Mouse (Mus musculus) forebrain, embryonic 11.5 days (tissue): Measurements from ENCODE around the gene Senp8. TPM values are rescaled to one million over a fixed set of nuclear protein-coding genes. Genes with fewer than 3 reads are reported as not detected.

Source experiments
- ATAC-seq: fragments of 200-750 bp; cut with Nextera tagmentation; replicated peaks from 2 replicates; pipeline ENCODE4 v1.8.0; 2017; ENCODE audit warnings: moderate TSS enrichment; ENCODE audit not compliant: low FRiP score
- DNase-seq: peaks from one replicate; pipeline ENCODE4 v3.0.0-alpha.2; 2017; ENCODE audit warnings: low spot score
- H3K27ac ChIP-seq: fragments of 300-500 bp; sonication (generic); 2 replicates; pipeline ENCODE4 v1.5.1; 2014; ENCODE audit warnings: low read depth, low read length
- H3K27me3 ChIP-seq: fragments of 300-500 bp; sonication (generic); 2 replicates; pipeline ENCODE4 v1.6.1; 2014; ENCODE audit warnings: mild to moderate bottlenecking, low read length, mixed read lengths; ENCODE audit not compliant: control insufficient read depth, insufficient read depth
- H3K36me3 ChIP-seq: fragments of 300-500 bp; sonication (generic); 2 replicates; pipeline ENCODE4 v1.6.1; 2014; ENCODE audit warnings: mild to moderate bottlenecking, low read length, moderate library complexity, mixed read lengths; ENCODE audit not compliant: control insufficient read depth, insufficient read depth
- H3K4me1 ChIP-seq: fragments of 300-500 bp; sonication (generic); replicated peaks from 2 replicates; pipeline ENCODE4 v1.6.1; 2014; ENCODE audit warnings: low read length, mixed read lengths; ENCODE audit not compliant: control insufficient read depth, insufficient read depth
- H3K4me2 ChIP-seq: fragments of 300-500 bp; sonication (generic); 2 replicates; pipeline ENCODE4 v1.6.1; 2014; ENCODE audit warnings: low read depth, mild to moderate bottlenecking, low read length, moderate library complexity, mixed read lengths; ENCODE audit not compliant: severe bottlenecking
- H3K4me3 ChIP-seq: fragments of 300-500 bp; sonication (generic); 2 replicates; pipeline ENCODE4 v1.5.1; 2014; ENCODE audit warnings: low read depth, low read length
- H3K9ac ChIP-seq: fragments of 300-500 bp; sonication (generic); 2 replicates; pipeline ENCODE4 v1.6.1; 2014; ENCODE audit warnings: low read length
- H3K9me3 ChIP-seq: fragments of 300-500 bp; sonication (generic); 2 replicates; pipeline ENCODE4 v1.6.1; 2016; ENCODE audit warnings: low read length, mixed read lengths; ENCODE audit not compliant: control insufficient read depth
- WGBS: fragments of 180-500 bp; shearing (Covaris S2); extraction: QIAGEN DNeasy Blood & Tissue Kit; methylation state at CpG from one replicate; pipeline ENCODE4 v1.1.7; 2014; 5-methylcytosine and 5-hydroxymethylcytosine counted together
- polyA plus RNA-seq: library from polyadenylated mRNA; unstranded; fragments of >200 nt; fragmentation: Nextera tagmentation; extraction: Ambion mirVana; gene quantifications from 2 replicates; pipeline ENCODE4 v1.2.1, GENCODE M21; 2014

Gene Senp8
- polyA plus RNA-seq, 1 experiment from 2014 or later = 19.8 TPM

DNA sequence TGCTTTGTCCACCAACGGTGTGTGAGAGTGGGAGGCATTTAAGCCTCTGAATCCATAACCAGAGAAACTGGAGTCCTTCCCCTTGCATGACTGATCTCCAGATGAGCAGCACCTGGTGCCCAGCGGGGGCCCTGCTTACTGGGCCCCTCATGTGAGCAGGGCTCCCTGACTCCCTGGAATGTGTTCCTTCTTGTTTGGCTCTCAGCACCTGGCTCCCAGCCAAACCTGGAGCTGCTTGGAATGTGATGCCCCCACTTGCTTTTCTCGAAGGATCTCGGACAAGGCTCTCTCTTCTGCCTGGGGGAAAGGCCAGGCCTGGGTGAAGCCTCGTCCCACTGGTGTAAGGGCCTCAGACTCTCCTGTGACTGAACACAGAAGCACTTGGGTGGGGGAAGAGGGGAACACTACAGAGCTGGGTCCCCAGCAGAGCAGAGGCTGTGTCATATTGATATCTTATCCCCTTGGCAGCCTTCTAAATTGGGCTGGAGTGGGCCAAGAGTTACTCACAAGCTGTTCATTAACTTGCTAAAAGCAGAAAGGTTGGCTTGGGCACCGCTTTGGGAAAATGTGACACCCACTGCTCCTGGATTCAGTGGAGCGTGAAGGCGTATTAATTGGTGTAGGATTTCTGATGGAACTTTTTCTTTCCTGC is 26.6 kb downstream of the Senp8 start:
- no peak for ATAC-seq
- peaks cover 3% of the 10 kb centered on the region; the same call in 1 of the 2 replicates for H3K4me1 ChIP-seq
- no peak overlapping the region for H3K9ac ChIP-seq
- no peak overlapping the region for H3K4me2 ChIP-seq
- 73% methylated on average over 8 of the region's 8 CpGs for WGBS
- no peaks in the 10 kb centered on the region for H3K27me3 ChIP-seq
- H3K36me3 ChIP-seq = no peaks in the 10 kb centered on the region
- DNase-seq = no peak
- H3K4me3 ChIP-seq = no peak overlapping the region
- H3K27ac ChIP-seq = no peak overlapping the region
- H3K9me3 ChIP-seq = no peaks in the 10 kb centered on the region

- Histone ChIP-seq H3K4me3 (no peak overlapping the region), H3K9me3 (no peaks in the 10 kb centered on the region), H3K27me3 (no peaks in the 10 kb centered on the region), H3K4me2 (no peak overlapping the region), H3K4me1 (peaks cover 3% of the 10 kb centered on the region; the same call in 1 of the 2 replicates), H3K36me3 (no peaks in the 10 kb centered on the region), H3K9ac (peak overlapping the region; percentile 41; the same call in 1 of the 2 replicates), H3K27ac (no peak overlapping the region)
- peak; percentile 75 for DNase-seq
- whole genome bisulfite sequencing = 19% methylated on average over 10 of the region's 10 CpGs
- no peak for ATAC-seq
These were observed 27.3 kb downstream of the Senp8 start for GRCm38 (mm10) chr9:59723096-59723657.

DNA sequence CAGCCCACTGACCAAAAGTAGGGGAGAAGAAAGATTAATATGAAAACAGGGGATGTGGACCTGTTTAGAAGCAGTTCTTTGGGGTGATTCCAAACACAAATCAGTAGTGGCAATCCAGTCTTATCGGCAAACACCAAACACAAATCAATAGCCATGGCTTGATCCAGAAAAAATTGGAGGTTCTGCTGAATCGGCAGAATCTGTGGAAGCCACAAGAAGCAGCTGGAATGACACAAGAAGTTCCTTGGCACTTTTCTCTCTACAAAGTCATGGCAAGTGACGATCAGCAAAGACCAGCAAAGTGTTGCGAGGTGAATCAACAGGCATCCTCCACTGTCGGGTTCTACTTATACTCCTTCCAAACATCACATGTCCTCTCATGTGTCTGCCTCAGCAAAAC is 29.4 kb downstream of the Senp8 start:
- H3K9ac ChIP-seq = no peak overlapping the region
- WGBS = 89% methylated on average over 5 of the region's 5 CpGs

GRCm38 (mm10) chr9:59718237-59718636 is 32.3 kb downstream of the Senp8 start:
- Histone ChIP-seq H3K27me3 (no peaks in the 10 kb centered on the region), H3K9ac (no peak overlapping the region), H3K36me3 (no peaks in the 10 kb centered on the region), H3K9me3 (no peaks in the 10 kb centered on the region), H3K27ac (no peak overlapping the region), H3K4me3 (no peak overlapping the region), H3K4me2 (no peak overlapping the region), H3K4me1 (no peaks in the 10 kb centered on the region)
- WGBS = 93% methylated on average over 4 of the region's 4 CpGs
- DNase-seq (no peak), ATAC-seq (no peak)

More for the DNA sequence above, 29.4 kb downstream of the Senp8 start:
- ATAC-seq = no peak
- Histone ChIP-seq H3K36me3 (no peaks in the 10 kb centered on the region), H3K4me3 (no peak overlapping the region), H3K27me3 (no peaks in the 10 kb centered on the region), H3K4me1 (peaks cover 3% of the 10 kb centered on the region; the same call in 1 of the 2 replicates), H3K4me2 (no peak overlapping the region), H3K27ac (no peak overlapping the region), H3K9me3 (no peaks in the 10 kb centered on the region)
- DNase-seq = no peak

GRCm38 (mm10) chr9:59716275-59716898 is 34.1 kb downstream of the Senp8 start:
- ATAC-seq (no peak), DNase-seq (no peak)
- no peaks in the 10 kb centered on the region for H3K27me3 ChIP-seq
- H3K9me3 ChIP-seq = no peaks in the 10 kb centered on the region
- H3K9ac ChIP-seq = no peak overlapping the region
- H3K4me3 ChIP-seq = no peak overlapping the region
- no peaks in the 10 kb centered on the region for H3K36me3 ChIP-seq
- H3K27ac ChIP-seq = no peak overlapping the region
- WGBS = 77% methylated on average over 7 of the region's 7 CpGs
- no peak overlapping the region for H3K4me2 ChIP-seq
- H3K4me1 ChIP-seq = no peaks in the 10 kb centered on the region

- no peak overlapping the region for H3K9ac ChIP-seq
- no peak for DNase-seq
- no peak overlapping the region for H3K4me2 ChIP-seq
- WGBS = 85% methylated on average over 3 of the region's 3 CpGs
- H3K9me3 ChIP-seq = no peaks in the 10 kb centered on the region
- no peaks in the 10 kb centered on the region for H3K4me1 ChIP-seq
- no peaks in the 10 kb centered on the region for H3K27me3 ChIP-seq
- no peak overlapping the region for H3K4me3 ChIP-seq
- no peak overlapping the region for H3K27ac ChIP-seq
- no peaks in the 10 kb centered on the region for H3K36me3 ChIP-seq
- no peak for ATAC-seq
These were observed 41.3 kb downstream of the Senp8 start for GRCm38 (mm10) chr9:59709225-59709624.

DNA sequence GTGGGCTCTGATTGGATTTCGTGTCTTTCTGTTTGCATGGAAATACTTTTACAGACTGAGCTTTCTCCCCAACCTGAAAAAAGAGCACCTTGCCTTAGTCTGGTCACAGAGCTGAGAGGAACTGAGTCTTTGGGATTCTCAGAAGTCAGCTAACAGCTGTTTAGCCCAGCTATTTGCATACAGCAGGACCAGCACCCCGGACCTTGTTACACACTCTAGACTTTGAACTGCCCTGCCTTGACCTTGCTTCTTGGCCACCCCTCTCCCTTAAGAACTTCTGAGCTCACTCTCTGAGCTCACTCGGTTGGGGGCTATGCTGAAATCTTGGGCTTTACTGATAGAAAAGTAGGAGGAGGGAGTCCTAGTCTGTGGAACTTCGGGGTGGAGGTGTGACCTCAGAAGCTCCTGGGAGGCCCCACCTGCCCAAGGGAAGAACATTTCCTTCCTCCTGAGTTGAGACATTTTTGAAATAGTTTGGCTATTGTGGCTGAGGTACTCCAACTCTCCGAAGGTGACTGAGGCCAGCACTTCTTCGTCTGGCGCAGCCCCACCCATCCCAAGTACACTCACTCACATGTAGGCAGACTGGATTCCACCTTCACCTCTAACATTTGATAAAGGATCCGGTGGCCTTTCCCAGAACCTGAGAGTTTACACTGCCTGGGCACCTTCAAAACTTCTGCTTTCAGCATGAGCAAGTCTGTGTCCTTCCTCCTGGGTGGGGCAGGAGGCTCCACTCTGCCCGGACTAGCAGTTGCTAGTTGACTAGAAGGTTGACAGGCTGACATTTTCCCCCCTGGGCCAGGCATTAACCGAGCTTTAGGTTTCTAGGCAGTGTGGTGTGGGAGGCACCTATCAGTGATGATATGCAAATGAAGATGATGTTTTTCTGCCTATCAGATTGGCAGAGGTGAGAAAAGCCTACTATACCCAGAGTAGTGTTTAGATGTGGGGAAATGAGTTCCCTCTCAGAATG is 43.4 kb downstream of the Senp8 start:
- no peak overlapping the region for H3K4me3 ChIP-seq
- H3K27ac ChIP-seq = no peak overlapping the region
- WGBS = 72% methylated on average over 10 of the region's 10 CpGs
- H3K27me3 ChIP-seq = no peaks in the 10 kb centered on the region
- no peaks in the 10 kb centered on the region for H3K9me3 ChIP-seq
- no peak overlapping the region for H3K9ac ChIP-seq
- no peaks in the 10 kb centered on the region for H3K4me1 ChIP-seq
- no peak for DNase-seq
- no peaks in the 10 kb centered on the region for H3K36me3 ChIP-seq
- H3K4me2 ChIP-seq = no peak overlapping the region
- no peak for ATAC-seq

DNA sequence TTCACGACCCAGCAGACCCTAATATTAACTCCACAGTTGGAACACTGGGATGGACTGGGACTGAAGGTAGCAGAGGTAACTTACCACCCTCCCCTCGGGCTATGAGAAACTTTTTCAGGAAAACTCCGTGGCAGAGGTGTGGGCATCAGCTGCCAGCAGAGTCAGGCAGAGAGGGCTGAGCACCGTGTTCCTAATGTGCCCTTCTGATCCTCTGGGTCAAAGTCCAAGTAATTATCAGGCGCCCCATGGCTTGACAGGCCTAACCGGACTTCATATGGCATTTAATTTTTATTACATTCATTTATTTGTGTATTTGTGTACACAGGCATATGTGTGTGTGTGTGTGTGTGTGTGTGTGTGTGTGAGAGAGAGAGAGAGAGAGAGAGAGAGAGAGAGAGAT is 47.4 kb downstream of the Senp8 start:
- DNase-seq = no peak
- Histone ChIP-seq H3K27me3 (no peaks in the 10 kb centered on the region), H3K4me3 (no peak overlapping the region), H3K36me3 (no peaks in the 10 kb centered on the region), H3K27ac (no peak overlapping the region), H3K9me3 (no peaks in the 10 kb centered on the region), H3K9ac (no peak overlapping the region), H3K4me2 (no peak overlapping the region), H3K4me1 (no peaks in the 10 kb centered on the region)
- 72% methylated on average over 6 of the region's 6 CpGs for WGBS
- no peak for ATAC-seq
